Mouse (Mus musculus): ENCODE results near the gene Abca8a.

GRCm38 (mm10) chr11:109995013-109995412 is 100.8 kb downstream of the Abca8a start:
- TF ChIP-seq POLR2A (IDR thresholded peaks at IDR 0.05; ENCODE audit: control insufficient read depth, extremely low read depth, insufficient read depth, low read length, poor library complexity) = no peak
- no peak for TF ChIP-seq CTCF (IDR thresholded peaks at IDR 0.05; ENCODE audit: borderline replicate concordance, control insufficient read depth, extremely low read depth, insufficient read depth, low read length, poor library complexity)

All from thymus, adult 2 months (tissue).